Mouse (Mus musculus): ENCODE measurements around the gene Sept7. TPM values are rescaled to one million over a fixed set of nuclear protein-coding genes. Genes with fewer than 3 reads are reported as not detected.
"Not testable (repeated sequence)": the region's sequence is repeated elsewhere in the genome, so short reads cannot be mapped to it uniquely, and the experiment has no call there.

The Sept7 gene
- polyA plus RNA-seq, 1 experiment from 2014 or later = 275 TPM

GRCm38 (mm10) chr9:25241783-25242182, 10.5 kb upstream of the Sept7 start:
- not testable (repeated sequence) for H3K4me1 ChIP-seq; H3K27me3 ChIP-seq; H3K9me3 ChIP-seq; H3K4me2 ChIP-seq; ATAC-seq (ENCODE audit: low FRiP score); H3K4me3 ChIP-seq (replicated peaks); H3K36me3 ChIP-seq (replicated peaks); H3K9ac ChIP-seq; H3K27ac ChIP-seq
- 84% methylated on average over 5 of the region's 5 CpGs for WGBS

GRCm38 (mm10) chr9:25242266-25242665, 10.0 kb upstream of the Sept7 start:
- Histone ChIP-seq H3K9me3 (no peaks in the 10 kb centered on the region), H3K9ac (no peak overlapping the region), H3K4me2 (no peak overlapping the region), H3K27me3 (no peaks in the 10 kb centered on the region), H3K27ac (no peak overlapping the region), H3K36me3 (replicated peaks) (no peaks in the 10 kb centered on the region), H3K4me3 (replicated peaks) (no peak overlapping the region), H3K4me1 (no peaks in the 10 kb centered on the region)
- ATAC-seq (ENCODE audit: low FRiP score) = no peak
- WGBS = 97% methylated on average over 3 of the region's 3 CpGs

- Histone ChIP-seq H3K4me3 (replicated peaks) (no peak overlapping the region), H3K9ac (no peak overlapping the region), H3K4me2 (no peak overlapping the region), H3K4me1 (no peaks in the 10 kb centered on the region), H3K27me3 (no peaks in the 10 kb centered on the region), H3K36me3 (replicated peaks) (no peaks in the 10 kb centered on the region), H3K9me3 (no peaks in the 10 kb centered on the region), H3K27ac (no peak overlapping the region)
- no peak for ATAC-seq (ENCODE audit: low FRiP score)
- 80% methylated on average over 4 of the region's 4 CpGs for WGBS
Observed at GRCm38 (mm10) chr9:25243926-25244657, 8.1 kb upstream of the Sept7 start.

GRCm38 (mm10) chr9:25245125-25245524, 7.1 kb upstream of the Sept7 start:
- Histone ChIP-seq H3K36me3 (replicated peaks) (no peaks in the 10 kb centered on the region), H3K4me3 (replicated peaks) (no peak overlapping the region), H3K9ac (no peak overlapping the region), H3K27ac (no peak overlapping the region), H3K4me1 (no peaks in the 10 kb centered on the region), H3K27me3 (no peaks in the 10 kb centered on the region), H3K4me2 (no peak overlapping the region), H3K9me3 (no peaks in the 10 kb centered on the region)
- ATAC-seq (ENCODE audit: low FRiP score) = no peak
- 83% methylated on average over 4 of the region's 4 CpGs for WGBS

GRCm38 (mm10) chr9:25246508-25246907, 5.7 kb upstream of the Sept7 start:
- 96% methylated on average over 3 of the region's 3 CpGs for WGBS

GRCm38 (mm10) chr9:25251174-25251573, 1.1 kb upstream of the Sept7 start:
- ATAC-seq (ENCODE audit: low FRiP score) = no peak
- WGBS = 12% methylated on average over 6 of the region's 6 CpGs
- no peaks in the 10 kb centered on the region for H3K36me3 ChIP-seq (replicated peaks)

More at GRCm38 (mm10) chr9:25246508-25246907, 5.7 kb upstream of the Sept7 start:
- no peaks in the 10 kb centered on the region for H3K9me3 ChIP-seq
- no peak overlapping the region for H3K9ac ChIP-seq
- no peak overlapping the region for H3K4me3 ChIP-seq (replicated peaks)
- H3K27ac ChIP-seq = no peak overlapping the region
- no peaks in the 10 kb centered on the region for H3K27me3 ChIP-seq
- H3K36me3 ChIP-seq (replicated peaks) = no peaks in the 10 kb centered on the region
- H3K4me1 ChIP-seq = no peaks in the 10 kb centered on the region
- ATAC-seq (ENCODE audit: low FRiP score) = no peak
- no peak overlapping the region for H3K4me2 ChIP-seq

GRCm38 (mm10) chr9:25251611-25252282, 492 bp upstream of the Sept7 start:
- Histone ChIP-seq H3K9me3 (no peaks in the 10 kb centered on the region), H3K4me1 (peaks cover 19% of the 10 kb centered on the region), H3K4me3 (replicated peaks) (peak overlapping the region; percentile 98), H3K27me3 (no peaks in the 10 kb centered on the region), H3K9ac (peak overlapping the region; percentile 98), H3K4me2 (peak overlapping the region; percentile 64), H3K27ac (peak overlapping the region; percentile 99), H3K36me3 (replicated peaks) (no peaks in the 10 kb centered on the region)
- WGBS = under 1% methylated on average over 41 of the region's 41 CpGs
- ATAC-seq (ENCODE audit: low FRiP score) = peak; percentile 87

More at GRCm38 (mm10) chr9:25251174-25251573, 1.1 kb upstream of the Sept7 start:
- Histone ChIP-seq H3K4me3 (replicated peaks) (peak overlapping the region; percentile 98), H3K4me1 (peaks cover 19% of the 10 kb centered on the region), H3K4me2 (peak overlapping the region; percentile 64), H3K27ac (peak overlapping the region; percentile 99), H3K9me3 (no peaks in the 10 kb centered on the region), H3K9ac (peak overlapping the region; percentile 98), H3K27me3 (no peaks in the 10 kb centered on the region)

GRCm38 (mm10) chr9:25252759-25253477, 679 bp downstream of the Sept7 start:
- no peaks in the 10 kb centered on the region for H3K27me3 ChIP-seq
- WGBS = under 1% methylated on average over 52 of the region's 78 CpGs
- peak overlapping the region; percentile 99 for H3K27ac ChIP-seq
- peaks cover 19% of the 10 kb centered on the region for H3K4me1 ChIP-seq
- H3K9ac ChIP-seq = peak overlapping the region; percentile 98
- H3K4me3 ChIP-seq (replicated peaks) = peak overlapping the region; percentile 98
- H3K36me3 ChIP-seq (replicated peaks) = no peaks in the 10 kb centered on the region
- peak overlapping the region; percentile 55 for H3K4me2 ChIP-seq
- no peaks in the 10 kb centered on the region for H3K9me3 ChIP-seq
- peak; percentile 67 for ATAC-seq (ENCODE audit: low FRiP score)

GRCm38 (mm10) chr9:25253478-25253824, 1.2 kb downstream of the Sept7 start:
- peak overlapping the region; percentile 99 for H3K27ac ChIP-seq
- no peak for ATAC-seq (ENCODE audit: low FRiP score)
- peak overlapping the region; percentile 98 for H3K4me3 ChIP-seq (replicated peaks)
- H3K36me3 ChIP-seq (replicated peaks) = no peaks in the 10 kb centered on the region
- peaks cover 19% of the 10 kb centered on the region for H3K4me1 ChIP-seq
- H3K9me3 ChIP-seq = no peaks in the 10 kb centered on the region
- H3K9ac ChIP-seq = peak overlapping the region; percentile 98
- WGBS = 13% methylated on average over 3 of the region's 3 CpGs
- peak overlapping the region; percentile 55 for H3K4me2 ChIP-seq
- no peaks in the 10 kb centered on the region for H3K27me3 ChIP-seq

- Histone ChIP-seq H3K4me2 (no peak overlapping the region), H3K4me3 (replicated peaks) (no peak overlapping the region), H3K4me1 (peaks cover 2% of the 10 kb centered on the region; the same call in 1 of the 2 replicates), H3K27ac (no peak overlapping the region), H3K9me3 (no peaks in the 10 kb centered on the region), H3K27me3 (no peaks in the 10 kb centered on the region), H3K9ac (no peak overlapping the region), H3K36me3 (replicated peaks) (peaks cover 2% of the 10 kb centered on the region; the same call in 1 of the 2 replicates)
- ATAC-seq (ENCODE audit: low FRiP score) = no peak
- 88% methylated on average over 3 of the region's 3 CpGs for WGBS
Observed at GRCm38 (mm10) chr9:25260411-25260810, 8.2 kb downstream of the Sept7 start.

GRCm38 (mm10) chr9:25260979-25261378, 8.7 kb downstream of the Sept7 start:
- Histone ChIP-seq H3K27ac (no peak overlapping the region), H3K9ac (no peak overlapping the region), H3K36me3 (replicated peaks) (peaks cover 4% of the 10 kb centered on the region; the same call in 1 of the 2 replicates), H3K27me3 (no peaks in the 10 kb centered on the region), H3K9me3 (no peaks in the 10 kb centered on the region), H3K4me2 (no peak overlapping the region), H3K4me3 (replicated peaks) (no peak overlapping the region), H3K4me1 (no peaks in the 10 kb centered on the region)
- ATAC-seq (ENCODE audit: low FRiP score) = no peak

GRCm38 (mm10) chr9:25262087-25262486, 9.8 kb downstream of the Sept7 start:
- Histone ChIP-seq H3K27ac (no peak overlapping the region), H3K36me3 (replicated peaks) (peaks cover 9% of the 10 kb centered on the region), H3K4me1 (no peaks in the 10 kb centered on the region), H3K9ac (no peak overlapping the region), H3K4me3 (replicated peaks) (no peak overlapping the region), H3K27me3 (no peaks in the 10 kb centered on the region), H3K4me2 (no peak overlapping the region), H3K9me3 (no peaks in the 10 kb centered on the region)
- 86% methylated on average over 1 of the region's 1 CpGs for WGBS
- ATAC-seq (ENCODE audit: low FRiP score) = no peak

All from forebrain, embryonic 12.5 days (tissue).